Mouse (Mus musculus) adrenal gland (tissue): ENCODE results near the gene Olfr653.

Experiments used
- intact Hi-C: fragments of 180-260 bp; cut with DNase I; formaldehyde crosslinking; loops from one replicate; pipeline ENCODE4 v1.15.1; 2025
- long read RNA-seq, 2 experiments: library from polyadenylated mRNA; unstranded; transcript quantifications; one replicate each; pipeline ENCODE4 v2.0.0; 2020; ENCODE audit warnings: borderline replicate concordance in 1 of 2; ENCODE audit not compliant: insufficient replicate concordance in 1 of 2

Gene Olfr653
- long read RNA-seq, experiment 1: 0 reads
- long read RNA-seq, experiment 2: 0 reads

- intact Hi-C loops: no loop called here
These were observed at the start of gene Olfr653 for GRCm38 (mm10) chr7:104577014-104577413. TSS of gene Olfr653 (plus strand) at chr7:104577314.

GRCm38 (mm10) chr7:104549833-104550232, 27.3 kb upstream of the Olfr653 start, which contains the start of gene Olfr651:
TSS of gene Olfr651 (plus strand) at chr7:104550133.
- intact Hi-C loops: no loop called here

- intact Hi-C loops: no loop called here
These were observed 24.4 kb upstream of the Olfr653 start for GRCm38 (mm10) chr7:104552700-104553099.

- intact Hi-C loops: no loop called here
These were observed 16.5 kb upstream of the Olfr653 start, which contains the start of gene Olfr652 for GRCm38 (mm10) chr7:104560601-104561000. TSS of gene Olfr652 (plus strand) at chr7:104560901.

- intact Hi-C loops: no loop called here
These were observed 3.7 kb downstream of the Olfr653 start for GRCm38 (mm10) chr7:104580846-104581245.

- intact Hi-C loops: no loop called here
These were observed 4.3 kb downstream of the Olfr653 start for GRCm38 (mm10) chr7:104581429-104581828.

- intact Hi-C loops: no loop called here
These were observed 9.6 kb downstream of the Olfr653 start, which contains the start of gene Olfr654 for GRCm38 (mm10) chr7:104586725-104587124. TSS of gene Olfr654 (plus strand) at chr7:104587025.

- intact Hi-C loops: no loop called here
These were observed 11.2 kb downstream of the Olfr653 start for GRCm38 (mm10) chr7:104588274-104588673.

- intact Hi-C loops: no loop called here
These were observed 24.6 kb downstream of the Olfr653 start, which contains the start of gene Olfr655 for GRCm38 (mm10) chr7:104601679-104602078. TSS of gene Olfr655 (minus strand) at chr7:104601779.

GRCm38 (mm10) chr7:104603173-104603572, 26.1 kb downstream of the Olfr653 start:
- intact Hi-C loops: no loop called here

- intact Hi-C loops: no loop called here
These were observed 27.6 kb downstream of the Olfr653 start for GRCm38 (mm10) chr7:104604727-104605126.

- intact Hi-C loops: no loop called here
These were observed 36.5 kb downstream of the Olfr653 start, which contains the start of gene Olfr656 for GRCm38 (mm10) chr7:104613655-104614054. TSS of gene Olfr656 (plus strand) at chr7:104613955.

- intact Hi-C loops: no loop called here
These were observed 47.4 kb downstream of the Olfr653 start, which contains the start of gene Olfr657 for GRCm38 (mm10) chr7:104624494-104624893. TSS of gene Olfr657 (plus strand) at chr7:104624794.
